Mouse (Mus musculus): Measurements from ENCODE around the gene C1qtnf1.

DNA sequence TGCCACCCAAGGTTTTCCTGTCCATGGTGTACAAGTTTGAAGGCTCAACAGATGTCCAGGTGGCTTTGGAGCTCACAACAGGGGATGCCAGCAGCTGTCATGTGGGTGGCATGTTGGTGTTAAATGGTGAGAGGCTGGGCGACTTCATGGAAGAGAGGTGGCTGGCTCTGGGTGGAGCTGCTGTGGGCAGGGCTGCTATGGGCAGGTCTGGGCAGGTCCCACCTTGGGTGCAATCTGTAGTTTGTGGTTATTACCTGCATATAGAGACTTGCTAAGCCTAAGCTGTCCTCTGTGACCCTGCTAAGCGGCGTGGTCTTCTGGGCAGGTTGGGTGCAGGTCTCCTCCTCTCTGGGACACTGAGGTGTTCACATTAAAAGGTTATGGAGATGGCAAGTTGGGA is 57.8 kb downstream of the C1qtnf1 start:
- TF ChIP-seq HCFC1 (IDR thresholded peaks at IDR 0.05; ENCODE audit: borderline replicate concordance, insufficient read depth, low read length) = no peak
- TF ChIP-seq ZNF384 (IDR thresholded peaks at IDR 0.05; ENCODE audit: low read depth, low read length) = no peak
- TF ChIP-seq ZC3H11A (IDR thresholded peaks at IDR 0.05; ENCODE audit: borderline replicate concordance, low read depth, low read length) = no peak
